Mouse (Mus musculus) ES-E14 (cell line): ENCODE measurements around the gene Marveld2.

Source experiments
- MAFK ChIP-seq: IDR thresholded peaks from 2 replicates; pipeline ENCODE4 v1.6.1; 2014; ENCODE audit warnings: mild to moderate bottlenecking, low read depth, low read length, inconsistent platforms; ENCODE audit not compliant: insufficient read depth
- ZC3H11A ChIP-seq: IDR thresholded peaks from 2 replicates; pipeline ENCODE4 v1.6.1; 2012; ENCODE audit warnings: low read depth, mild to moderate bottlenecking, inconsistent platforms, low read length, borderline replicate concordance
- ZNF384 ChIP-seq: IDR thresholded peaks from 2 replicates; pipeline ENCODE4 v1.6.1; 2012; ENCODE audit warnings: low read depth, low read length, inconsistent platforms

GRCm38 (mm10) chr13:100553042-100553437 is 63.7 kb downstream of the Marveld2 start:
- no peak for TF ChIP-seq MAFK
- no peak for TF ChIP-seq ZNF384
- no peak for TF ChIP-seq ZC3H11A
